Mouse (Mus musculus) forebrain, embryonic 15.5 days (tissue): ENCODE results near the gene Olfr1061. TPM values are rescaled to one million over a fixed set of nuclear protein-coding genes. Genes with fewer than 3 reads are reported as not detected.
"Not testable (repeated sequence)": the region's sequence is repeated elsewhere in the genome, so short reads cannot be mapped to it uniquely, and the experiment has no call there.

Source experiments
- ATAC-seq: fragments of 200-750 bp; cut with Nextera tagmentation; replicated peaks from 2 replicates; pipeline ENCODE4 v1.8.0; 2017; ENCODE audit warnings: mild to moderate bottlenecking, moderate TSS enrichment, moderate library complexity
- H3K27ac ChIP-seq: fragments of 300-500 bp; sonication (generic); replicated peaks from 2 replicates; pipeline ENCODE4 v1.5.1; 2015; ENCODE audit warnings: mild to moderate bottlenecking, inconsistent platforms
- H3K27me3 ChIP-seq: fragments of 300-500 bp; sonication (generic); 2 replicates; pipeline ENCODE4 v1.6.1; 2015; ENCODE audit warnings: inconsistent platforms
- H3K36me3 ChIP-seq: fragments of 300-500 bp; sonication (generic); 2 replicates; pipeline ENCODE4 v1.6.1; 2015; ENCODE audit warnings: mild to moderate bottlenecking, inconsistent platforms
- H3K4me1 ChIP-seq: fragments of 300-500 bp; sonication (generic); 2 replicates; pipeline ENCODE4 v1.6.1; 2015; ENCODE audit warnings: inconsistent platforms
- H3K4me2 ChIP-seq: fragments of 300-500 bp; sonication (generic); replicated peaks from 2 replicates; pipeline ENCODE4 v1.6.1; 2015; ENCODE audit warnings: mild to moderate bottlenecking, inconsistent platforms
- H3K4me3 ChIP-seq: fragments of 300-500 bp; sonication (generic); 2 replicates; pipeline ENCODE4 v1.5.1; 2015; ENCODE audit warnings: mild to moderate bottlenecking, inconsistent platforms
- H3K9ac ChIP-seq: fragments of 300-500 bp; sonication (generic); replicated peaks from 2 replicates; pipeline ENCODE4 v1.6.1; 2015; ENCODE audit warnings: mild to moderate bottlenecking, inconsistent platforms
- H3K9me3 ChIP-seq: fragments of 300-500 bp; sonication (generic); 2 replicates; pipeline ENCODE4 v1.6.1; 2016; ENCODE audit warnings: inconsistent platforms
- WGBS: fragments of 180-500 bp; shearing (Covaris S2); methylation state at CpG from one replicate; pipeline ENCODE4 v1.1.7; 2015; ENCODE audit warnings: mixed read lengths; 5-methylcytosine and 5-hydroxymethylcytosine counted together
- polyA plus RNA-seq: library from polyadenylated mRNA; unstranded; fragments of >200 nt; fragmentation: Nextera tagmentation; extraction: Ambion mirVana; gene quantifications from 2 replicates; pipeline ENCODE4 v1.2.1, GENCODE M21; 2015

Gene Olfr1061
- polyA plus RNA-seq = not detected in 2 replicates

- no peak within 1 kb of the TSS for H3K4me2 ChIP-seq
- 89% methylated on average over 1 of the region's 1 CpGs for WGBS
- ATAC-seq = no peak
These were observed at the start of gene Olfr1061 for GRCm38 (mm10) chr2:86413950-86414349. Gene Olfr1061, minus strand, starts transcription at chr2:86414050.

DNA sequence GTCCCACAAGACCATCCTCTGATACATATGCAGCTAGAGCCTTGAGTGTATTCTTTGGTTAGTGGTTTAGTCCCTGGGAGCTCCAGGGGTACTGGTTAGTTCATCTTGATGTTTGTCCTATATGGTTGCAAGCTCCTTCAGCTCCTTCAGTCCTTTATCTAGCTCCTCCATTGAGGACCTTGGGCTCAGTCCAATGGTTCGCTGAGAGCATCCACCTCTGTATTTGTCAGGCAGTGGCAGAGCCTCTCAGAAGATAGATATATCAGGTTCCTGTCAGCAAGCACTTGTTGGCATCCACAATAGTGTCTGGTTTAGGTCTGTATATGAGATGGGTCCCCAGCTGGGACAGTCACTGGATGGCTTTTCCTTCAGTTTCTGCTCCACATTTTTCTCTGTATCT lies 46.6 kb upstream of the Olfr1061 start:
- H3K36me3 ChIP-seq = no peaks in the 10 kb centered on the region
- no peak overlapping the region for H3K27ac ChIP-seq
- no peak for ATAC-seq
- no peaks in the 10 kb centered on the region for H3K4me1 ChIP-seq
- no peak overlapping the region for H3K4me2 ChIP-seq
- no peak overlapping the region for H3K9ac ChIP-seq
- 85% methylated on average over 1 of the region's 1 CpGs for WGBS
- no peaks in the 10 kb centered on the region for H3K9me3 ChIP-seq
- no peak overlapping the region for H3K4me3 ChIP-seq
- H3K27me3 ChIP-seq = no peaks in the 10 kb centered on the region

More at GRCm38 (mm10) chr2:86413950-86414349, at the start of gene Olfr1061:
- no peak within 1 kb of the TSS for H3K4me3 ChIP-seq
- H3K4me1 ChIP-seq = no peaks in the 10 kb centered on the region
- H3K36me3 ChIP-seq = no peaks in the 10 kb centered on the region
- no peaks in the 10 kb centered on the region for H3K27me3 ChIP-seq
- H3K9ac ChIP-seq = no peak within 1 kb of the TSS
- H3K9me3 ChIP-seq = no peaks in the 10 kb centered on the region
- no peak within 1 kb of the TSS for H3K27ac ChIP-seq

- Histone ChIP-seq H3K4me3 (no peak within 1 kb of the TSS), H3K4me2 (no peak within 1 kb of the TSS), H3K9me3 (no peaks in the 10 kb centered on the region), H3K27me3 (no peaks in the 10 kb centered on the region), H3K27ac (no peak within 1 kb of the TSS), H3K36me3 (no peaks in the 10 kb centered on the region), H3K9ac (no peak within 1 kb of the TSS), H3K4me1 (no peaks in the 10 kb centered on the region)
- WGBS = 90% methylated on average over 1 of the region's 1 CpGs
- ATAC-seq = no peak
These were observed 42.3 kb upstream of the Olfr1061 start, which contains the start of gene Olfr1066 for GRCm38 (mm10) chr2:86456169-86456568. Gene Olfr1066, minus strand, starts transcription at chr2:86456269.

DNA sequence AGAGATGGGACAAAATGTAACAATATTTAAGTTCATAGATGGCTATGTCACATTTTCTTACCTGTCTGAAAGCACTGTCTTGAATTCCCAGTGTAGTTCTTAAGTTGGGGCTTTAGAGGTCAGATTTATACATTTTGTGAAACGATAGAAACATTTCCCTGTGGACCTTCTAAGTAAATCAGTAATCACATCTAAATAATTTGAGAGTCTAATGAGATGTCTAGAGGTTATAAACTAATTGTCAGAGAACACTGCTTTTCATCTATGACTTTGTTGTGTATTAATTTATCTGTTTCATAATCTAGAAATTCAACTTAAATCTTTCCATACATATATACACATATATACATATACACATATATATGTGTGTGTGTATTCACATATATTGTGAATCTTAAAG lies 36.6 kb upstream of the Olfr1061 start, which contains the start of gene Olfr1065:
Olfr1065 (minus strand) TSS at position 101 of the 400 bp plus-strand sequence.
- H3K9ac ChIP-seq, H3K4me2 ChIP-seq, H3K4me3 ChIP-seq, H3K36me3 ChIP-seq, H3K4me1 ChIP-seq, H3K9me3 ChIP-seq, ATAC-seq, H3K27ac ChIP-seq, H3K27me3 ChIP-seq: not testable (repeated sequence)
- 57% methylated on average over 1 of the region's 1 CpGs for WGBS

DNA sequence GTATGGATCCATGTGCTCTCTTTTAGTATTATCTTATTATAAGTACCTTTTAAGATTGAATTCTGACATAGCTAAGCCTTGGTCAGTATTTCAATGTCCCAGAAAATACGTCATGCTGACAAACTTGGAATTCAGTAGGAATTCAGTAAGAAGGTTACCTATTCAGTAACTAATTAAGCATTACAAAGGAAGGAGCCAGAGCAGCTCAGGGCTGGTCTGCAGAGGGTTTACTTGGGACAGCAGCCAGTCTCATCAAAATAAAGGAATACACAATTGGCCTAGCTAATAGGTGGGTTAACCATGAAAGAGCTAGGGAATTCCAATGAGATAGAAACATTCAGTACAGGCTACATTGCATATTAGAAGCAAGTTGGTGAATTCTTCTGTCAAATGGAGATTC lies 28.3 kb upstream of the Olfr1061 start:
- not testable (repeated sequence) for H3K27me3 ChIP-seq, H3K4me2 ChIP-seq, H3K9ac ChIP-seq, H3K4me1 ChIP-seq, H3K27ac ChIP-seq, ATAC-seq, H3K4me3 ChIP-seq, H3K9me3 ChIP-seq, H3K36me3 ChIP-seq
- 26% methylated on average over 1 of the region's 1 CpGs for WGBS

DNA sequence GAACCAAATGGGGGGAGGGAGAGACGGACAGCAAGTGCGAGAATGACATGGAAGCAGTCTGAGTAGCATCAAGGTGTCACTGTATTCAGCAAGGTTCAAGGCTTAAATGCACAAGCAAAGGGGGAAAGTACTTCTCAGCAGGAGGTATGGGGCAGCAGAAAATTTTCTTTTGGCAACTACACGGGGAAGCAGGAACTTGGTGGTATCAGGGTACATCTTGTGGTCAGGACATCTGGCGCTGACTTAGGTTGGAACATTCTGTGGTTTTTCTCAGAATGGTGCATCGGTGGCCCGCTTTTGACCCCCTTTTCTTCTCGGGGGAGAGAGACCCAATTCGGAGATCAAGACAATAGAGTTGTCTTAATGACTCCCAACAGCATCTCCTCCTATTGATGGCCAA lies 14.7 kb upstream of the Olfr1061 start:
- not testable (repeated sequence) for H3K4me1 ChIP-seq, H3K27ac ChIP-seq, H3K36me3 ChIP-seq, H3K9me3 ChIP-seq, ATAC-seq, H3K27me3 ChIP-seq, H3K9ac ChIP-seq, H3K4me3 ChIP-seq, H3K4me2 ChIP-seq
- WGBS = 88% methylated on average over 8 of the region's 8 CpGs

- ATAC-seq, H3K36me3 ChIP-seq, H3K9me3 ChIP-seq, H3K27me3 ChIP-seq, H3K4me1 ChIP-seq, H3K4me3 ChIP-seq, H3K9ac ChIP-seq, H3K27ac ChIP-seq, H3K4me2 ChIP-seq: not testable (repeated sequence)
These were observed 12.8 kb upstream of the Olfr1061 start, which contains the start of gene Olfr1062 for GRCm38 (mm10) chr2:86426649-86427048. Gene Olfr1062, minus strand, starts transcription at chr2:86426749.

DNA sequence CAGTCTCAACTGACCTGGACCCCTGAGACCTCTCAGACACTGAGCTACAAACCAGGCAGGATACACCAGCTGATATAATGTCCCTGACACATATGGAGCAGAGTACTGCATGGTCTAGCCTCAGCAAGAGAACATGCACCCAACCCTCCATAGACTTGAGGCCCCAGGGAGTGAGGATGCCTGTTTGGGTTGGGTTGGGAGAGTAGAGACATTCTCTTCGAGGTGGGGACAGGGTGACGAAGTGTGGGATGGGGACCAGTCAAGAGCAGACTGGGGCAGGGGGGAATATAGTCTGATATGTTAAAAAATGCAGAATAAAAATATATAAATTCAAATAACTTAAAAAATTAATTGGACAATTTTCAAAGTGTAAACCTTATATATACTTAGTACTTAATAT lies 18.7 kb downstream of the Olfr1061 start:
- Histone ChIP-seq H3K27me3 (no peaks in the 10 kb centered on the region), H3K4me3 (no peak overlapping the region), H3K27ac (no peak overlapping the region), H3K36me3 (no peaks in the 10 kb centered on the region), H3K4me1 (no peaks in the 10 kb centered on the region), H3K9ac (no peak overlapping the region), H3K4me2 (no peak overlapping the region), H3K9me3 (no peaks in the 10 kb centered on the region)
- WGBS = 83% methylated on average over 2 of the region's 2 CpGs
- no peak for ATAC-seq

GRCm38 (mm10) chr2:86388461-86388860 lies 25.4 kb downstream of the Olfr1061 start, which contains the start of gene Olfr1058:
Gene Olfr1058, minus strand, starts transcription at chr2:86388561.
- not testable (repeated sequence) for H3K9me3 ChIP-seq

GRCm38 (mm10) chr2:86378293-86378692 lies 35.6 kb downstream of the Olfr1061 start, which contains the start of gene Olfr1057:
Gene Olfr1057, minus strand, starts transcription at chr2:86378393.
- Histone ChIP-seq H3K27me3 (no peaks in the 10 kb centered on the region), H3K4me1 (no peaks in the 10 kb centered on the region), H3K9me3 (no peaks in the 10 kb centered on the region), H3K4me2 (no peak within 1 kb of the TSS), H3K9ac (no peak within 1 kb of the TSS), H3K4me3 (no peak within 1 kb of the TSS), H3K36me3 (no peaks in the 10 kb centered on the region), H3K27ac (no peak within 1 kb of the TSS)
- no peak for ATAC-seq

More at GRCm38 (mm10) chr2:86388461-86388860, 25.4 kb downstream of the Olfr1061 start, which contains the start of gene Olfr1058:
- not testable (repeated sequence) for H3K27me3 ChIP-seq, H3K9ac ChIP-seq, H3K4me3 ChIP-seq, H3K36me3 ChIP-seq, H3K27ac ChIP-seq, H3K4me2 ChIP-seq, ATAC-seq, H3K4me1 ChIP-seq

DNA sequence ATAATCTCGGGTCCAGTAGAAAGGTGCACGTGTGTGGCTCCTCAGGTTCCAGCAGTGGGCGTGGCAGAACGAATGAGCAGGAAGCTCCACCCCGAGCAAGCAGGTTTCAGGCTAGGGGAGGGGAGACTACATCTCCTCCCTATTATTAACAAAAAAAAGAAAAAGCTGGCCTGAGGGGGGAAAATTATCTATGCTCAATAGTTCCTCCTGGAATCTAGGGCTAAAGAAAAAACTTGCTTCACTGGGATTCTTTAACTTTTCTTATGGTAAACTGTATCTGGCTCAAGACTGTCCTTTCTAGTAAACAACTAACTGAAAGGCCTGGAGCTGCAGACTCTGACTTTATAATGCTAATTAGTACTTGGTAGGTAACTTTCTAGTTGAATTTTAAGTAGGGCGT lies 47.5 kb downstream of the Olfr1061 start:
- H3K9me3 ChIP-seq, H3K9ac ChIP-seq, H3K4me2 ChIP-seq, H3K27ac ChIP-seq, ATAC-seq, H3K36me3 ChIP-seq, H3K27me3 ChIP-seq, H3K4me3 ChIP-seq, H3K4me1 ChIP-seq: not testable (repeated sequence)
- 71% methylated on average over 2 of the region's 6 CpGs for WGBS
